9 mouse cellular contexts compared by ENCODE assay signal in the genomic region with DNA sequence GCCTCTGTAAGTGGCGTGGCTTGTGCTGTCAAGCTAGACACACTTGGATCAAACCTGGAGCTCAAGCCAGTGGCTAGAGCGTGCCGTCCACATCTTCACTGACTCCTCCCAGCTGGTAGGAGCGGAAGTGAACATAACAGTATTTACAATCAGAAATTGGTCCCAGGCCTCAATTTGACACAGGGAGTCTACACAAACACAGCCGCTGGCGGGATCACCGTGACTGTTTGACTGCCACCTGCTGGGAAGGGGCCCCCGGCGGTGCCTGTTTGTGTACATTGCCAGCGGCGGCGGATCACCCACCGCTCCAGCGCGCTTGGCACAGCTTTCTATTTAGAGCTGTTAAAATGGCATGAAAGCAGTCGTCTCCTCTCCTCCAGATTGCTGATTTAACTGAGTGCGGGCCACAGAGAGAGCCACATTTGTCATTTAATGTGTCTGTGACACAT. TPM values are rescaled to one million over a fixed set of nuclear protein-coding genes. Genes with fewer than 3 reads are reported as not detected.
DNase-seq lines count a peak whose midpoint lies in the region; ATAC-seq and TF ChIP-seq lines count a peak whose summit lies in the region.
"Had no signal": no experiment of that assay in that cellular context is flagged by ENCODE, and none has a peak within 500 bp of the region (broad histone marks: within the 10 kb centered on the region; RNA-seq: fewer than 3 reads in every experiment).

No protein-coding gene starts in this region.

- H3K4me3 ChIP-seq in liver, embryonic 14.5 days (ENCODE audit: insufficient read depth in 1 of 2, low read depth in 2 of 2, low read length in 2 of 2) = no peak overlapping the region
- no peak overlapping the region for H3K4me3 ChIP-seq in liver, embryonic 11.5 days (ENCODE audit: low read depth, low read length)
- no peak overlapping the region for H3K4me3 ChIP-seq in forebrain, postnatal 0 days (ENCODE audit: low read depth, low read length)
- no peak overlapping the region for H3K4me3 ChIP-seq in lung, embryonic 16.5 days (ENCODE audit: low read length)

- no peaks in the 10 kb centered on the region for H3K9me3 ChIP-seq in liver, embryonic 14.5 days (ENCODE audit: control insufficient read depth, low read length)
- H3K9me3 ChIP-seq in liver, embryonic 11.5 days (ENCODE audit: control insufficient read depth, low read length) = no peaks in the 10 kb centered on the region
- no peaks in the 10 kb centered on the region for H3K9me3 ChIP-seq in forebrain, postnatal 0 days (ENCODE audit: low read length)
- no peaks in the 10 kb centered on the region for H3K9me3 ChIP-seq in lung, embryonic 16.5 days (ENCODE audit: control insufficient read depth, low read length)

- H3K27ac ChIP-seq in liver, embryonic 14.5 days = no peak overlapping the region
- H3K27ac ChIP-seq in liver, embryonic 11.5 days (ENCODE audit: low read depth, low read length) = no peak overlapping the region
- H3K27ac ChIP-seq in forebrain, postnatal 0 days (ENCODE audit: low read depth, low read length) = peak overlapping the region; percentile 60; the same call in 1 of the 2 replicates
- no peak overlapping the region for H3K27ac ChIP-seq in lung, embryonic 16.5 days (ENCODE audit: low read length)

- DNase-seq in liver, embryonic 14.5 days (ENCODE audit: low read depth in 3 of 3, low spot score in 3 of 3) = no peak
- DNase-seq in liver, embryonic 11.5 days (ENCODE audit: low spot score) = no peak
- DNase-seq in forebrain, postnatal 0 days = peak; percentile 66
- DNase-seq in right cerebral cortex, postnatal 10 days (ENCODE audit: low spot score in 2 of 2) = peak; percentile 68 to 72
- no peak for DNase-seq in heart, adult 8-10 months (ENCODE audit: low spot score)
- no peak for DNase-seq in natural killer cell, adult 2 months (ENCODE audit: low spot score in 2 of 2)
- DNase-seq in ovary, postnatal 14 days (ENCODE audit: low spot score) = no peak

- TF ChIP-seq CTCF in liver, embryonic 14.5 days (IDR thresholded peaks at IDR 0.05; ENCODE audit: low read depth) = peak; percentile 8; the same call in 1 of the 2 replicates
- peak; percentile 22; the same call in 1 of the 2 replicates for TF ChIP-seq CTCF in forebrain, postnatal 0 days (IDR thresholded peaks at IDR 0.05; ENCODE audit: low read depth)

- no peak overlapping the region for H3K4me2 ChIP-seq in liver, embryonic 14.5 days (ENCODE audit: low read depth)
- no peak overlapping the region for H3K4me2 ChIP-seq in liver, embryonic 11.5 days
- peak overlapping the region; percentile 20 for H3K4me2 ChIP-seq in forebrain, postnatal 0 days (ENCODE audit: low read depth)
- peak overlapping the region; percentile 33 for H3K4me2 ChIP-seq in lung, embryonic 16.5 days (ENCODE audit: low read depth, low read length)

- no peak overlapping the region for H3K9ac ChIP-seq in liver, embryonic 14.5 days (replicated peaks)
- H3K9ac ChIP-seq in liver, embryonic 11.5 days (ENCODE audit: low read depth, low read length) = no peak overlapping the region
- H3K9ac ChIP-seq in forebrain, postnatal 0 days = no peak overlapping the region
- no peak overlapping the region for H3K9ac ChIP-seq in lung, embryonic 16.5 days (ENCODE audit: low read length)

- H3K27me3 ChIP-seq in liver, embryonic 14.5 days (ENCODE audit: control insufficient read depth, insufficient read depth, low read length) = no peaks in the 10 kb centered on the region
- no peaks in the 10 kb centered on the region for H3K27me3 ChIP-seq in liver, embryonic 11.5 days (replicated peaks; ENCODE audit: control insufficient read depth, insufficient read depth, low read length)
- H3K27me3 ChIP-seq in forebrain, postnatal 0 days (ENCODE audit: insufficient read depth, low read length) = no peaks in the 10 kb centered on the region
- H3K27me3 ChIP-seq in lung, embryonic 16.5 days (ENCODE audit: control insufficient read depth, insufficient read depth, low read depth, low read length) = no peaks in the 10 kb centered on the region

- ATAC-seq in liver, embryonic 14.5 days (ENCODE audit: insufficient read depth) = no peak
- no peak for ATAC-seq in liver, embryonic 11.5 days (replicated peaks; ENCODE audit: low FRiP score)
- ATAC-seq in forebrain, postnatal 0 days = peak; percentile 53
- ATAC-seq in lung, embryonic 16.5 days (ENCODE audit: low read depth) = peak; percentile 54; the same call in 1 of the 2 replicates

- 84% methylated on average over 17 of the region's 17 CpGs for WGBS in liver, embryonic 14.5 days (ENCODE audit: insufficient replicate concordance)
- WGBS in liver, embryonic 11.5 days = 79% methylated on average over 17 of the region's 17 CpGs
- WGBS in forebrain, postnatal 0 days = 12% methylated on average over 17 of the region's 17 CpGs
- WGBS in lung, embryonic 16.5 days = 40% methylated on average over 17 of the region's 17 CpGs

- no peak for TF ChIP-seq EP300 in liver, embryonic 14.5 days (IDR thresholded peaks at IDR 0.05; ENCODE audit: low read depth)

- H3K4me1 ChIP-seq in liver, embryonic 14.5 days (replicated peaks; ENCODE audit: control insufficient read depth in 2 of 2, insufficient read depth in 2 of 2, low read length in 1 of 2) = no peaks in the 10 kb centered on the region
- H3K4me1 ChIP-seq in liver, embryonic 11.5 days (replicated peaks; ENCODE audit: control insufficient read depth, insufficient read depth, low read length) = no peaks in the 10 kb centered on the region
- H3K4me1 ChIP-seq in forebrain, postnatal 0 days (ENCODE audit: insufficient read depth) = peaks cover 14% of the 10 kb centered on the region; the same call in 1 of the 2 replicates
- peaks cover 7% of the 10 kb centered on the region; the same call in 1 of the 2 replicates for H3K4me1 ChIP-seq in lung, embryonic 16.5 days (replicated peaks; ENCODE audit: control insufficient read depth, insufficient read depth, low read length)

- H3K36me3 ChIP-seq in liver, embryonic 14.5 days (replicated peaks; ENCODE audit: control insufficient read depth, insufficient read depth, low read depth) = peaks cover 20% of the 10 kb centered on the region
- peaks cover 23% of the 10 kb centered on the region for H3K36me3 ChIP-seq in liver, embryonic 11.5 days (ENCODE audit: control insufficient read depth, insufficient read depth, low read length)
- H3K36me3 ChIP-seq in forebrain, postnatal 0 days (ENCODE audit: insufficient read depth) = peaks cover 10% of the 10 kb centered on the region; the same call in 1 of the 2 replicates
- H3K36me3 ChIP-seq in lung, embryonic 16.5 days (ENCODE audit: control insufficient read depth, insufficient read depth, low read length) = peaks cover 8% of the 10 kb centered on the region; the same call in 1 of the 2 replicates

RNA-seq across cellular contexts. Expression of gene Abcg5, which starts 26.6 kb away (rescaled TPM):
- polyA plus RNA-seq in liver, embryonic 14.5 days (2012; rRNA removed) = 0.33 and 0.42 TPM in 2 replicates
- polyA plus RNA-seq in liver, embryonic 14.5 days (2014; fragmentation: Nextera tagmentation; extraction: Ambion mirVana) = 0.33 and 0.43 TPM in 2 replicates
- 0.18 and 0.53 TPM in 2 replicates for polyA plus RNA-seq in liver, embryonic 11.5 days (2014; fragmentation: Nextera tagmentation; extraction: Ambion mirVana)
- total RNA-seq in forebrain, postnatal 0 days (2014; rRNA removed) = 0.54 and 1.5 TPM in 2 replicates
- polyA plus RNA-seq in forebrain, postnatal 0 days (2015; fragmentation: Nextera tagmentation; extraction: Ambion mirVana) = 0.88 and 1.2 TPM in 2 replicates
- polyA plus RNA-seq in lung, embryonic 16.5 days (2015; fragmentation: Nextera tagmentation; extraction: Ambion mirVana) = 0.21 and 0.45 TPM in 2 replicates
- not detected for total RNA-seq in heart, adult 8-10 months (2022)

RNA-seq across cellular contexts. Expression of gene Abcg8, which starts 33.3 kb away (rescaled TPM):
- polyA plus RNA-seq in liver, embryonic 14.5 days (2012; rRNA removed) = 0.57 and 0.84 TPM in 2 replicates
- polyA plus RNA-seq in liver, embryonic 14.5 days (2014; fragmentation: Nextera tagmentation; extraction: Ambion mirVana) = 0.70 and 1.00 TPM in 2 replicates
- 0.10 and 0.14 TPM in 2 replicates for polyA plus RNA-seq in liver, embryonic 11.5 days (2014; fragmentation: Nextera tagmentation; extraction: Ambion mirVana)
- total RNA-seq in forebrain, postnatal 0 days (2014; rRNA removed) = 0.10 TPM in 1 of 2 replicates, not detected in the other
- polyA plus RNA-seq in forebrain, postnatal 0 days (2015; fragmentation: Nextera tagmentation; extraction: Ambion mirVana) = 0.09 and 0.17 TPM in 2 replicates
- polyA plus RNA-seq in lung, embryonic 16.5 days (2015; fragmentation: Nextera tagmentation; extraction: Ambion mirVana) = not detected in 2 replicates
- under 1 TPM in 1 of 4 experiments, not detected in 3; 0.16 TPM for total RNA-seq in heart, adult 8-10 months (2022)
- total RNA-seq: left cerebral cortex, postnatal 36 days had no signal

Comparison
In these comparisons a context has a peak if more than half of its experiments do, and no peak if none do; other contexts are left out.
1. ATAC-seq: peak in forebrain, postnatal 0 days (single experiment) and lung, embryonic 16.5 days (single experiment); none in liver, embryonic 14.5 days (single experiment) and liver, embryonic 11.5 days (single experiment).
2. DNase-seq: peak in forebrain, postnatal 0 days (single experiment) and right cerebral cortex, postnatal 10 days (2 of 2); none in liver, embryonic 14.5 days (0 of 3), liver, embryonic 11.5 days (single experiment), heart, adult 8-10 months (single experiment), natural killer cell, adult 2 months (0 of 2) and ovary, postnatal 14 days (single experiment).
3. H3K4me2 ChIP-seq: peak in forebrain, postnatal 0 days (single experiment) and lung, embryonic 16.5 days (single experiment); none in liver, embryonic 14.5 days (single experiment) and liver, embryonic 11.5 days (single experiment).